Mouse (Mus musculus): Measurements from ENCODE around the gene Olfr1163.
"Not testable (repeated sequence)": the region's sequence is repeated elsewhere in the genome, so short reads cannot be mapped to it uniquely, and the experiment has no call there.

Gene Olfr1163

GRCm38 (mm10) chr2:88071730-88072129, at the start of gene Olfr1163:
TSS of gene Olfr1163 (minus strand) at chr2:88071830.
- no peak for DNase-seq (ENCODE audit: low spot score in 2 of 2)

DNA sequence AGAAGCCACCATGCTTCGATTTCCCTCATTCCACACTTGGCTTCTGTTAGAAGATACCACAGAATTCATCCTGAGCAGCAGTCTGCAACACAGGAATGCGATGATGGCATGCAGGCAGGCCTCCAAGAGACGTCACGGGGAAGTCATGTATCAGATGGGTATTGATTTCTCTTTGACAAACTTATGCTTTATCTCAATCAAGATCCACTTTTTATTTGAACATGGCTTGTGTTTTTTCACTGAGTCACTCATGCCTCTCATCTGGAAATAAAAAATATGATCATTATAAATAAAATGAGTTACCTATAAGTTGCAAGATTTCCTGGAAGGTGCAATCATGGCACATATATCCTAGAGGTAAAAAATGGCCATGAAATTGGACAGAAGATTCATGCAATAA, 22.2 kb upstream of the Olfr1163 start, which contains the start of gene Olfr1164:
Gene Olfr1164, minus strand, starts transcription at position 101 of the 400 bp plus-strand sequence.
- DNase-seq (ENCODE audit: low spot score in 2 of 2): no peak

GRCm38 (mm10) chr2:88063587-88063986, 8.0 kb downstream of the Olfr1163 start:
- DNase-seq (ENCODE audit: low spot score in 2 of 2): no peak

GRCm38 (mm10) chr2:88051029-88051428, 20.6 kb downstream of the Olfr1163 start, which contains the start of gene Olfr1162:
TSS of gene Olfr1162 (minus strand) at chr2:88051129.
- DNase-seq (ENCODE audit: low spot score in 2 of 2): no peak

GRCm38 (mm10) chr2:88037599-88037998, 34.0 kb downstream of the Olfr1163 start, which contains the start of gene Olfr73:
TSS of gene Olfr73 (minus strand) at chr2:88037699.
- no peak for DNase-seq (ENCODE audit: low spot score in 2 of 2)

DNA sequence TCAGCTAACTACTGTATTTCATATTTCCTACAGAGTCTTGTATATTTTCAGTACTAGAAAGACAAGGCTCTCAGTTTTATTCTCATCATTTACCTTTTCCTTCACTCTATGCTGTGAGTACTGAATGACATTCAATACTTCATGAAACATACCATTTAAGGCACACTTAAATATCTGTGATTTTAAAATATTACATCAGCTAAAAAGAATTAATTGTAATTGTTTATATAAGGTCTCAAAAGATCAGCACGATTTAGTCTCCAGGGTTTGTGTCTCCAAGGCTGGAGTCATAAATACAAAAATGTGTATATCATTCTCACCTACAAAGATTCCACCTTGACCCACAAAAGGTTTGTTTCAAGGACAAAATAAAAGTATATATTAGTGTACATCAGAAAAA, 49.2 kb downstream of the Olfr1163 start, which contains the start of gene Olfr1161:
Gene Olfr1161, plus strand, starts transcription at position 301 of the 400 bp plus-strand sequence.
- DNase-seq (ENCODE audit: low spot score in 2 of 2): not testable (repeated sequence)

All from urinary bladder, postnatal 36 days (tissue).